Mouse (Mus musculus): Measurements from ENCODE around the gene Mrgpra3.

Mrgpra3 gene

GRCm38 (mm10) chr7:47601272-47601671, at the start of gene Mrgpra3:
Mrgpra3 (minus strand) TSS chr7:47601372.
- CTCF ChIA-PET: no interaction called here
